Mouse (Mus musculus): ENCODE data around the gene Ndufc1. TPM values are rescaled to one million over a fixed set of nuclear protein-coding genes. Genes with fewer than 3 reads are reported as not detected.
A peak's percentile ranks its signal among the peaks of the same experiment; 100 is the strongest.
"Not testable (repeated sequence)": the region's sequence is repeated elsewhere in the genome, so short reads cannot be mapped to it uniquely, and the experiment has no call there.

The Ndufc1 gene
- 563 and 588 TPM in 2 replicates for polyA plus RNA-seq (2015; fragmentation: Nextera tagmentation; extraction: Ambion mirVana)

GRCm38 (mm10) chr3:51408561-51409183, at the start of gene Ndufc1:
Ndufc1 (minus strand) TSS chr3:51408988.
- Histone ChIP-seq H3K27ac (peak within 1 kb of the TSS; percentile 87), H3K4me1 (replicated peaks) (peaks cover 44% of the 10 kb centered on the region), H3K4me2 (peak within 1 kb of the TSS; percentile 82), H3K4me3 (replicated peaks) (peak within 1 kb of the TSS; percentile 93), H3K27me3 (no peaks in the 10 kb centered on the region), H3K9ac (peak within 1 kb of the TSS; percentile 96), H3K9me3 (replicated peaks) (no peaks in the 10 kb centered on the region), H3K36me3 (peaks cover 27% of the 10 kb centered on the region)
- peak; percentile 94 for DNase-seq
- WGBS (ENCODE audit: insufficient replicate concordance), result under 1% methylated on average over 39 of the region's 40 CpGs
- peak; percentile 84 for ATAC-seq (ENCODE audit: low read depth)

GRCm38 (mm10) chr3:51434871-51435595, 26.2 kb upstream of the Ndufc1 start:
- Histone ChIP-seq H3K27ac (no peak overlapping the region), H3K9ac (no peak overlapping the region), H3K4me2 (no peak overlapping the region), H3K9me3 (replicated peaks) (no peaks in the 10 kb centered on the region), H3K4me3 (replicated peaks) (no peak overlapping the region), H3K36me3 (peaks cover 13% of the 10 kb centered on the region), H3K4me1 (replicated peaks) (peaks cover 7% of the 10 kb centered on the region), H3K27me3 (no peaks in the 10 kb centered on the region)
- WGBS (ENCODE audit: insufficient replicate concordance), result 84% methylated on average over 3 of the region's 3 CpGs
- DNase-seq (no peak), ATAC-seq (ENCODE audit: low read depth) (no peak)

DNA sequence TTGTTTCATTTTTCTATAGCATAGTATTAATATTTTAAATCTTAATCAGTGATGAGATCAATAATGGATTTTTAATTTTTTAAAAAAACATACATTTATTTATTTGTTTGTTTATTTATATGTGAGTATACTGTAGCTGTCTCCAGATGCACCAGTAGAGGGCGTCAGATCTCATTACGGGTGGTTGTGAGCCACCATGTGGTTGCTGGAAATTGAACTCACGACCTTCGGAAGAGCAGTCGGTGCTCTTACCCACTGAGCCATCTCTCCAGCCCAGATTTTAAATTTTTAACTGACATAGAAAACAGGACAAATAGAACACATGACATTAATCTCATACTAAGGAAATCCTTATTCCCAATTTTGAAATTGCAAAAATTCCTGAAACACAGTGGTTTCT, 25.6 kb upstream of the Ndufc1 start:
- H3K9me3 ChIP-seq (replicated peaks); DNase-seq; H3K4me2 ChIP-seq; H3K9ac ChIP-seq; H3K27me3 ChIP-seq; H3K4me1 ChIP-seq (replicated peaks); H3K4me3 ChIP-seq (replicated peaks); H3K27ac ChIP-seq; ATAC-seq (ENCODE audit: low read depth); H3K36me3 ChIP-seq: not testable (repeated sequence)
- 72% methylated on average over 5 of the region's 5 CpGs for WGBS (ENCODE audit: insufficient replicate concordance)

DNA sequence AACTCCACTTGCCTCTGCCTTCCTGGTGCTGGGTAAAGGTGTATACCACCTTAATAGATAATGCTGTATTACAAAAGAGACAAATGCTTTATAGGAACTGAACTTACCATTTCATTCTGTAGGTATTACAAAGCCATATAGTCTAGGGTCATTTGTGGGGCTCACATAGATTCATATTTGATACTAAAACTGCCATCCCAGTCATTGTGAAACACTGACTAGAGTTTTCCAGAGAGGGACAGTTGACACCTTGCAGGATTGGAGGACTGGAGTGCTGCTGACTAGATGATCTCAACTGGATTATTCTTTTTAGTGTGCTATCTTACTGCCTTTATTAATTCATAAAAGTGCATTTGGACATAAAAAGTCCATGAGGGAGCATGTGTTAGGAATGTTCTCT, 16.6 kb upstream of the Ndufc1 start:
- DNase-seq (no peak), ATAC-seq (ENCODE audit: low read depth) (no peak)
- Histone ChIP-seq H3K27me3 (no peaks in the 10 kb centered on the region), H3K9me3 (replicated peaks) (no peaks in the 10 kb centered on the region), H3K4me2 (no peak overlapping the region), H3K4me1 (replicated peaks) (peaks cover 13% of the 10 kb centered on the region), H3K4me3 (replicated peaks) (no peak overlapping the region), H3K27ac (no peak overlapping the region), H3K36me3 (peaks cover 8% of the 10 kb centered on the region; the same call in 1 of the 2 replicates), H3K9ac (no peak overlapping the region)

GRCm38 (mm10) chr3:51421921-51422320, 13.1 kb upstream of the Ndufc1 start:
- Histone ChIP-seq H3K27me3 (no peaks in the 10 kb centered on the region), H3K4me3 (replicated peaks) (no peak overlapping the region), H3K36me3 (peaks cover 8% of the 10 kb centered on the region; the same call in 1 of the 2 replicates), H3K9ac (no peak overlapping the region), H3K4me2 (no peak overlapping the region), H3K9me3 (replicated peaks) (no peaks in the 10 kb centered on the region), H3K4me1 (replicated peaks) (peaks cover 40% of the 10 kb centered on the region), H3K27ac (no peak overlapping the region)
- WGBS (ENCODE audit: insufficient replicate concordance), result 50% methylated on average over 3 of the region's 3 CpGs
- no peak for DNase-seq
- ATAC-seq (ENCODE audit: low read depth), result no peak

- DNase-seq (no peak), ATAC-seq (ENCODE audit: low read depth) (no peak)
- H3K4me2 ChIP-seq, result peak overlapping the region; percentile 81
- H3K27me3 ChIP-seq, result no peaks in the 10 kb centered on the region
- H3K9me3 ChIP-seq (replicated peaks), result no peaks in the 10 kb centered on the region
- H3K9ac ChIP-seq, result peak overlapping the region; percentile 44; the same call in 1 of the 2 replicates
- peaks cover 59% of the 10 kb centered on the region for H3K4me1 ChIP-seq (replicated peaks)
- H3K36me3 ChIP-seq, result 0 out of 2 replicates have a peak, but pooled peaks cover 3% of the 10 kb centered on the region
- no peak overlapping the region for H3K27ac ChIP-seq
- WGBS (ENCODE audit: insufficient replicate concordance), result 50% methylated on average over 2 of the region's 2 CpGs
- peak overlapping the region; percentile 99 for H3K4me3 ChIP-seq (replicated peaks)
Observed at GRCm38 (mm10) chr3:51417966-51418365, 9.2 kb upstream of the Ndufc1 start.

DNA sequence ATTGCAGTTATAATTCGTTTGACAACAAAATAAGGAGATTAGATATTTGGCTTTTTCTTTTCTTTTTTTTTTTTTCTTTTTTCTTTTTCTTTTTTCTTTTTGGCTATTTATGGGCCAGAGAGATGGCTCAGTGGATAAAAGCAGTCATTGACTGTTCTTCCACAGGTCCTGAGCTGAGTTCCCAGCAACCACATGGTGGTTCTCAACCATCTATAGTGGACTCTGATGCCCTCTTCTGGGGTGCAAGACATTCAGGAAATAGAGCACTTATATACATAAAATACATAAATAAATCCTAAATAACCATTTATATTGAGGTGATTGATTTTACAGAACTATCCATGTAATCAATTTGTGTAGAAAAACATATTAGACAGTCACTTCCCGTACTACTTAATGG, 8.7 kb upstream of the Ndufc1 start:
- no peak for DNase-seq
- no peak for ATAC-seq (ENCODE audit: low read depth)
- Histone ChIP-seq H3K36me3 (0 out of 2 replicates have a peak, but pooled peaks cover 3% of the 10 kb centered on the region), H3K4me1 (replicated peaks) (peaks cover 63% of the 10 kb centered on the region), H3K27me3 (no peaks in the 10 kb centered on the region), H3K9me3 (replicated peaks) (no peaks in the 10 kb centered on the region), H3K4me2 (peak overlapping the region; percentile 81), H3K27ac (no peak overlapping the region), H3K9ac (peak overlapping the region; percentile 99), H3K4me3 (replicated peaks) (peak overlapping the region; percentile 99)
- 44% methylated on average over 2 of the region's 2 CpGs for WGBS (ENCODE audit: insufficient replicate concordance)

DNA sequence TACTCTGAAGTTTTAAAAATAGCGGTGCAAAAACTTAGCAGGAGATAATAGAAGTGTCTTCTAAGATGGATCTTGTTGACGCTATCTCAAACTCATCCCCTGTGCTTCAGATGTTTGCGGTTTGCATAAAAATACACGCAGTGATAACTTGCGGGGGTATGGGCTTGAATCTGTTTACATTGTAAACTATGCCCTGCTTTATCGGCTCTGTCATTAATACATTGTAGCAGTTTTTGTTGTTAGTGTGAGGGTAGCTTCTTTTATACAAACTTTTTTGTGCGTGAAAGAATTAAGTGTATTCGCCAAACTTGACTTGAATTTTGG, 8.3 kb upstream of the Ndufc1 start:
- Histone ChIP-seq H3K4me2 (peak overlapping the region; percentile 81), H3K4me1 (replicated peaks) (peaks cover 64% of the 10 kb centered on the region), H3K9ac (peak overlapping the region; percentile 99), H3K9me3 (replicated peaks) (no peaks in the 10 kb centered on the region), H3K27me3 (no peaks in the 10 kb centered on the region), H3K27ac (peak overlapping the region; percentile 96), H3K4me3 (replicated peaks) (peak overlapping the region; percentile 99), H3K36me3 (0 out of 2 replicates have a peak, but pooled peaks cover 3% of the 10 kb centered on the region)
- ATAC-seq (ENCODE audit: low read depth) (no peak), DNase-seq (no peak)
- whole genome bisulfite sequencing (ENCODE audit: insufficient replicate concordance), result 8% methylated on average over 8 of the region's 8 CpGs

DNA sequence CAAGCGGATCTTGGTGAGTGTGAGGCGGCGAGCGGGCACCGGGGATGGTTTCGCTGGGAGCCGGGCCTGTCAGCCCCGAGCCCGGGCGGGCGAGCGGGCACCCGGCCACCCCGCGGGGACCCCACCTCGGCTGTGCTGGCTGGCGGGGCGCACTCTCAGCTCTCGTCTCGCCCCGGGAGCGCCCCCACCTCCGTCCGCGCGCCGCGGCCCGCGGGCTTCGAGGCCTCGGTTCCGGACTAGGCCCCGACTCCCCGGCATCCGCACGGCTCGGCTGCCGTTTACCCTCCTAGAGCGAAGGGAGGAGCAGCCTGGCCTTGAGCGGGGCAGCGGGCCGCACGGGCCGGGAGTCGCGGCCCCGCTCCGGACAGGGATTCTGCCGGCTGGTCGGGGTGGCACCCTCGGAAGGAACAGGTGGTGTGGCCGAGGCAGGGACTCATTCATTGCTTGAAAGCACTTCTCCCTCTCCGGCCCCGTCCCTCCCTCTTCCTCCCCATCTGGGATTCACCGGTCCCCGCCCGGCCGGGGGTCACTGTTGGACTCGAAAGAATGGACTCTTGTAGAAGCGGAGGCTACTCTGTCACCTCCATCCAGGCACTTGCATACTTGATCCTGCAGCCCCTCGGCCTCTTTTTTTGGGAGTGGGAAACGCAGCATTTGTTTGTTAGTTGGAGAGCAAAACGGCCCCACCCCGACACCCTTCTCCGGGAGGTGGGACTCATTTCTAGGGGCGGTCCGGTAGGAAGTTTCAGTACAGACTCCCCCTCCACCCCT, 7.8 kb upstream of the Ndufc1 start:
- ATAC-seq (ENCODE audit: low read depth) (peak; percentile 49), DNase-seq (peak; percentile 32)
- Histone ChIP-seq H3K4me1 (replicated peaks) (peaks cover 62% of the 10 kb centered on the region), H3K4me3 (replicated peaks) (peak overlapping the region; percentile 99), H3K27ac (peak overlapping the region; percentile 96), H3K4me2 (peak overlapping the region; percentile 81), H3K27me3 (no peaks in the 10 kb centered on the region), H3K36me3 (no peaks in the 10 kb centered on the region), H3K9ac (peak overlapping the region; percentile 99), H3K9me3 (replicated peaks) (no peaks in the 10 kb centered on the region)
- under 1% methylated on average over 68 of the region's 68 CpGs for WGBS (ENCODE audit: insufficient replicate concordance)

- ATAC-seq (ENCODE audit: low read depth) (peak; percentile 55), DNase-seq (no peak)
- Histone ChIP-seq H3K9ac (peak overlapping the region; percentile 99), H3K4me3 (replicated peaks) (peak overlapping the region; percentile 99), H3K9me3 (replicated peaks) (no peaks in the 10 kb centered on the region), H3K36me3 (no peaks in the 10 kb centered on the region), H3K27ac (peak overlapping the region; percentile 96), H3K4me2 (peak overlapping the region; percentile 81), H3K27me3 (no peaks in the 10 kb centered on the region), H3K4me1 (replicated peaks) (peaks cover 60% of the 10 kb centered on the region)
- under 1% methylated on average over 30 of the region's 30 CpGs for whole genome bisulfite sequencing (ENCODE audit: insufficient replicate concordance)
Observed at GRCm38 (mm10) chr3:51416073-51416363, 7.2 kb upstream of the Ndufc1 start.

Data from liver, embryonic 13.5 days (tissue).